Mouse (Mus musculus) liver, adult 2 months (tissue): ENCODE measurements at regions not wholly inside any gene's neighbourhood (a gene's known extent, or its start where the extent isn't known, plus 50 kb on each side); places are given as distances from the start of the nearest gene placed in this dataset.

ENCODE experiments used
- CTCF ChIP-seq: fragments of 200-500 bp; IDR thresholded peaks from 2 replicates; pipeline ENCODE4 v1.5.1; 2011; ENCODE audit warnings: low read depth, low read length, control low read depth
- POLR2A ChIP-seq: fragments of 200-500 bp; IDR thresholded peaks from 2 replicates; pipeline ENCODE4 v1.6.1; 2011; ENCODE audit warnings: low read length, control low read depth; ENCODE audit not compliant: insufficient read depth; ENCODE audit errors: extremely low read depth

DNA sequence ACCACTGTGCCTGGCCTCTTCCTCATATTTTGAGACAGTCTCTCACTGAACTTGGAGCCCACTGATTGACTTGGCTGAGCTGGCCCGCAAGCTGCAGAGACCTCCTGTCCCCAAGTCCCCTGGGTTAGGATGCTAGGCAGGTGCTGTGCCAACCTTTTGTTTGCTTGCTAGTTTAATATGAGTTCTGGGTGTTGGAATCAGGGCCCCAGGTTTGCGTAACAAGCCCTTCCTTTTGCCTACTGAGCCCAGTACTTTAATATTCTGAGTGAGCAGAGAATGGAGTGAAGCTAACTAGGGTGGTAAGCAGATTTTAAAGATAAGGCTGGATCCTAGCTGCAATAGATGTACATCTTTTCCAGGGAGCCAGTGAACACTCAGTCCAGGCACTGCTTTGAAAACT is 117.2 kb upstream of the Spred1 start:
- TF ChIP-seq CTCF = no peak
- TF ChIP-seq POLR2A = no peak
